Mouse (Mus musculus) brain, embryonic 14.5 days (tissue): ENCODE results near the gene Cdc6.
"Not testable (repeated sequence)": the region's sequence is repeated elsewhere in the genome, so short reads cannot be mapped to it uniquely, and the experiment has no call there.

ENCODE experiments used
- CTCF ChIP-seq: fragments of 200-500 bp; IDR thresholded peaks from 2 replicates; pipeline ENCODE4 v1.5.1; 2012; ENCODE audit warnings: inconsistent platforms, mild to moderate bottlenecking, moderate library complexity, borderline replicate concordance; ENCODE audit not compliant: insufficient read depth, insufficient read length; ENCODE audit errors: extremely low read depth
- POLR2A ChIP-seq: fragments of 200-500 bp; IDR thresholded peaks from 2 replicates; pipeline ENCODE4 v1.6.1; 2012; ENCODE audit warnings: mild to moderate bottlenecking, inconsistent platforms, borderline replicate concordance; ENCODE audit not compliant: poor library complexity, insufficient read depth, insufficient read length, severe bottlenecking; ENCODE audit errors: extremely low read depth

- TF ChIP-seq CTCF: peak; percentile 61
- not testable (repeated sequence) for TF ChIP-seq POLR2A
Measured at GRCm38 (mm10) chr11:98921813-98922212, 14.2 kb downstream of the Cdc6 start.
